Mouse (Mus musculus): ENCODE measurements around the gene Mfsd5. TPM values are rescaled to one million over a fixed set of nuclear protein-coding genes. Genes with fewer than 3 reads are reported as not detected.

Mfsd5 gene
- 5.9 and 15.6 TPM in 2 replicates for total RNA-seq (2015; ENCODE audit: low replicate concordance)
- total RNA-seq (2017; ENCODE audit: low replicate concordance): 2.5 and 10.7 TPM in 2 replicates

DNA sequence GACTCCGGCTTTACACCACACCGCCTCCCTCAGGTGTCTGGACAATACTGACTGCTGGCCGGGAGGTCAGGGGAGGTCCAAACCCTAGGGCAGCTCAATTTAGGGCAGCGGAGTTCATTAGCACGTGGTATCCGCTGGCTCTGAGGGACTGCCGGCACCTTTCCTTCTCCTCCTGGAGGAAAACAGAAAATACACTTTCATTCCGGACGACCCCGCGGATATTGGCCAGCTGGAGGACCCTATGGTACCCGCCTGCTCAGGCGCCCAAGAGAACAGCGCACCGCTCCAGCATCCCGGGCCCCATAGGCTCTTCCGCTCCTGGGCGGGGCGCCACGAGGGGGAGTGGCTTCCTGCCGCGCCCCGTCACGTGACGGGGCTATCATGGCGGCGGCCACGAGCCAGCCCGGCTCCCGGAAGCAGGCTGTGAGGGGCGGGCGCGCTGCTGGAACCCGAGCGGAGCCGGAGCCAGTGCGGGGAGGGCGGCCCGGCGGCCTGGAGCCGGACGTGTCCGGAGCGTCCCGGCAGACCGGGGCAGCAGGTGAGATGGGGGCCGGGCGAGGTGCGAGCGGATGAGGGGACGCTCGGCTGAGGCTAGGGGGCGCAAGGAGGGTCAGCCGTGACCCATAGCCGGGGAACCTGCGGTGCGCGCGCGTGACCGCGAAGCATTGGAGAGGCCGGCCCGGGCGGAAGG lies at the start of gene Mfsd5:
TSS of gene Mfsd5 (plus strand) at position 363 of the 691 bp plus-strand sequence.
- ATAC-seq (replicated peaks; ENCODE audit: low FRiP score, poor library complexity, severe bottlenecking): peak; percentile 95

DNA sequence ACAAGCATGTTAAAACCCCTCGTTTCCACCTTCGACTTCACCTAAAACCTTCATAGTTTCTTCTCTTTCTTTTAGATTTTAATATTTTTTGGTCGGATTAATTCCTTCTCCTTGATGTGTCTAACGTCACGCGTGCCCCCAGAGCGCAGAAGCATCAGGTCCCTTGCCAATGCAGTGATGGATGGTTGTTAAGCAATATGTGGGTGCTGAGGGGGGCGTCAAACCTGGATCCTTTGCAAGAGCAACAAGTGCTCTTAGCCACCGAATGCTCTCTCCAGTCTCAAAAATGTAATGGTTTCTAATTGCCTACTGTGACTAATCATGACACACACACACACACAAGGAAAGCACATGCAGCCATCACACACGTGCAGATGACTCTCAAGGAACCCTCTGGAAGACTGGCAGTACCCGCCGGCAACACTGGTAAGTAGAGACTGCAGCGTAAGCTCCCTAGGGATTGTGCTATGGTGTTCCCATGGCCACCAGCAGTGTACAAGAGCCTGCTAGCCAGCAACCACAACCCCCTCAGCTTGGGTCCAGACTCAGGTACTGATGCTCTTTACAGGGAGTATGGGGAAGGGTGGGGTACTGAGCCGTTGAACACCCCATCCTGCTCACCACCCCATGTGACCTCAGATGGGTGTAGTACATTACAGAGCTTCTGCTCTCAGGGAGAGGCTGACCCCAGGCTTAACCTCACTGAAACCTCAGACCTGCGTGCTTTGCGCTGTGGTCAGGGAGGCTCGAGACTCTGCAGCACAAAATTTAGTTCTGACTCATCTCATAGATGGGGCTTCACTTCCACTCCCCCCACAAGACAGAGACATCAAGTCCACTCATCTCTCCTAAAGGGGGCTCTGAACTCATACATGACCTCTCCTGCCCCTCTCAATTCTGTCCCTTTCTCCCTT lies 48.6 kb upstream of the Mfsd5 start:
- ATAC-seq (replicated peaks; ENCODE audit: low FRiP score, poor library complexity, severe bottlenecking): no peak

DNA sequence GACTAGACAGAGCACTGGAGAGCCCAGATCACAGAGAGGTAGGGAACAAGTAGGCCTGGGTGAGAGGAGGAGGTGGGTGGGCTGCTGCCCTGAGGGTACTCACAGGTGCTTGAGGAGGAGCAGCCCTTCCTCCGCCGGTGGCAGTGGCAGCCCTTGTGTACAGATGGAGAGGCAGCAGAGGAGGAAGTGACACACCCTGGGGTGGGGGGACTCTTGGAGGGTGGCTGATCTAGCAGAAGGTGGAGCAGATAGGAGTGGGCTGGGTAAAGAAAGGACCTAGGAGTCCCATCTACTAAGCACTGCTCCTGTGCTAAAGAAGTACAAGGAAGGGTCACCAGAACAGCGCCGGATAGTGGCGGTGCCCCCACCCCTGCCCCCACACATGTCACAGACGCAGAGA lies 47.5 kb upstream of the Mfsd5 start, which contains the start of gene Itgb7:
TSS of gene Itgb7 (minus strand) at position 197 of the 400 bp plus-strand sequence.
- ATAC-seq (replicated peaks; ENCODE audit: low FRiP score, poor library complexity, severe bottlenecking): peak; percentile 65

DNA sequence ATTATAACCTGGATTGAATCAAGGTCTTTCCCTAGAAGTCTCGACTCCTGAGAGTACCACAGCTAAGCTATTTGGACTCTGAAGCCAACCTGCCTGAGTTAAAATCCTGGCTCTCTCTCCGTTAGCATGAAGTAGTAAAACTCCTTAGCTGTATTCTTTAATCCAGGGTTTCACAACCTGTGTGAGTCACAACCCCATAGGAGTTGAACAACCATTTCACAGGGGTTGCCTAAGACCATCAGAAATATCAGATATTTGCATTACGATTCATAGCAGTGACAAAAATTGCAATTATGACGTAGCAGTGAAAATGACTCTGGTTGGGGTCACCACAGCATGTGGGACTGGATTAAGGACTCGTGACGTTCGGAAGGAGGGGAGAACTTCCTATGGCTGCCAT lies 46.5 kb upstream of the Mfsd5 start:
- no peak for ATAC-seq (replicated peaks; ENCODE audit: low FRiP score, poor library complexity, severe bottlenecking)

DNA sequence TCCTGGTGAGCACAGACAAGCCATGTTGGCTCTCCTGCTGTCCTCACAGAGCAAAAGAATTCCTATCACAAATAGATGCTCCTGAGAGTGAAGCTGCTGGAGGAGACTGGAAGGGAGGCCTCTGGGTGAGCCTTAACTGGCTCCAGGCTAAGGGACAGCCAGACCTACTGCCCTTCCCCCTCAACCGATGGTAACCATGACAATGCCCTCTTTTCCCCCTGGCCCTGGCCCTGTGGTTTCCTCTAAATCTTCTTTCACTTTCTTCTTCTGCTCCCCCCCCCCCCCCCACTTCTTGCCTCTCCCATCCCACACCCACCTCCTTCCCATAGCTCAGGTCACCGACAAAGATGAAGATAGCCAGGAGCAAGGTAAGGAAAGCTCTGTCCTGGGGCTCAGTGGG lies 45.4 kb upstream of the Mfsd5 start:
- no peak for ATAC-seq (replicated peaks; ENCODE audit: low FRiP score, poor library complexity, severe bottlenecking)

DNA sequence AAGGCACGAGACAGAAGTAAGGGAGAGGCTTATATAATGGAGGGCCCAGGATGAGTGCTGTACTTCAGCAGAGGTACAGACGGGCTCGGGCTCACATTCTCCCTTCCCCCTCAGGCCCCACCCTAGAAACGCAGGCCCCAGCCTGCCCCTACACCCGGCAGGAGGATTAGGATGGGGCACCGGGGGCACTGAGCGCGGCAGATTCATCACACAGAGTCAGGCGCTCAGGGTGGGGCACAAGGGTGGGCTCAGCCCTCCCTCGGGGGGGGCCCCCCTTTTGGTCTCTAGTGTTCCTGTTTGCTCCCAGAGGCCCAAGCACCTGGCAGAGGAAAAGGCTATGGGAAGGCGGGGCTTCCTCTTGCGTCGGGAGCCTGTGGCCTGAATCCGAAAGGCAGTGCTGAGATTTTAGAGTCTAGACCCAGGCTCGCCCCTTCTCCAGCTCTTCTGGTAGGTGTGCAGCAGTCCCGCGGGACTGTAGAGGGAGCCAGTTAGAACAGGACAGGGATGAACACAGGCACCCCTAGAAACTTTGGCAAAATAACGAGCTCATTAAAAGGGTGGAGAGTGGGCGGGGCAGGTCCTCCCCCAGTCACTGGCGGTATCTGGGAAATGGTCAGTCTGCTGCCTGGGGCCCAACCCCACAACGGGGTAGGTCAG lies 43.8 kb upstream of the Mfsd5 start:
- no peak for ATAC-seq (replicated peaks; ENCODE audit: low FRiP score, poor library complexity, severe bottlenecking)

DNA sequence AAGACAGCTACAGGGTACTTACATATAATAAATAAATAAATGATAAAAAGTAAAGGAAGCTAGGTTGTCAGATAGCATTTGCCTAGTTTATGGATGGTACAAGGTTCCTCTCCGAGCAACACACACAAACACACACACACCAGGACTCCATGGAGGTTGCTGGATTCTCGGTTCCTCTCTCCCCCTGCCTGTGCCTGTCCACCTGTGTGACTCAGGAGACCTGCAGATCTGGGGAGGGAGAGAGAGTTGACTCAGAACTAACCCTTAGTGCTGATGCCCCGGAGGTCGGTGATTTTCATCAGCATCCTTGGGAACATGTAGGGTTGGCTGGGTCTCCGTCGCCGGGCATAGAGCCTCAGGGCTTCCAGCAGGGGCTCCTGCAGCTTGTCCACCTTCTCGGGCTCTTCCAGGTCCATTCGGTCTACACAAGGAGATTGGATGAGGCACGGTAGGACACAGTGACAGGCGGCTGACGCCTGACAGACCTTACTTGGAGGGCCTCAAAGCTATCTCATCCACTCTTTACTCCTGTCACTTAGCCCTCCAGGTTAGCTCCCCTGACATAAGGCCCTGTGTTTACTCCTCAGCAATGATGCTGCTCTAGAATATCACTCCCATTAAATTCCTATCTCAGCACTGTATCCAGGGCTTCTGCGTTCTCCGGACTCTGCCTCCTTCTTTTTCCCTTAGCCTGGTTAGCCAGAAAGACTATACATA lies 40.6 kb upstream of the Mfsd5 start:
- no peak for ATAC-seq (replicated peaks; ENCODE audit: low FRiP score, poor library complexity, severe bottlenecking)

DNA sequence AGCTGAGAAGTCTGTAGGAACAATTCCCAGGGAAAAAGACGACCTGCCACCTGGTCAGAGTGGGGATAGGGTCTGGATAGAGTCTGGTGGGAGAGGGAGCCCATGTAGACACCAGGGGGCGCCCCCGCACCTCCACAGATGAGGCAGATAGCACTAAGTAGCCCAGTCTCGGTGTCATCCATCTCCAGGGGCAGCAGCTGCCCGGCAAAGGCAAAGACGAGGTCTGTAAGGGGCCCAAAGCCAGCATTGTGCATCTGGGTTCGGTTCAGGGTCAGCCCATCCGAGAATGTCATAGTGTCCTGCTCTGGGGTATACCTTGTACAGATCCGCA lies 40.0 kb upstream of the Mfsd5 start:
- peak; percentile 60; the same call in 1 of the 2 replicates for ATAC-seq (replicated peaks; ENCODE audit: low FRiP score, poor library complexity, severe bottlenecking)

DNA sequence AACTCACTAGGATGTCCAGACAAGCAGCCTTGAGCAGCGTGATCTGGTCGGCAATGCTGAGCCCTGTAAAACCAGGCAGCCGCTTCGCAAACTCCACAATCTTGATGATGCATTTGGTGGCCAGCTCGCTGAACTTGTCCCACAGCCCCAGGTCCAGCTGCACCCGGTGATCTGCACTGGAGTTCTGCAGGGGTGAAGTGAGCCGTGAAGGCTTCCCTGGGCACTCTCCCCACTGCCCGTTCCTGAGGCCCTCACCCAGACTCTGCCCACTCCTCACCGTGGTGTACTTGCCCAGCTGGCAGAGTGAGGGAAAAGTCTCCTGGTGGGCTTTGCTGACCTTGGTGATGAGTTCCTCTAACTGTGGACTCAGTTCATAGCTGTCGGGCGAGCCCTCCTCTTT lies 39.4 kb upstream of the Mfsd5 start:
- no peak for ATAC-seq (replicated peaks; ENCODE audit: low FRiP score, poor library complexity, severe bottlenecking)

DNA sequence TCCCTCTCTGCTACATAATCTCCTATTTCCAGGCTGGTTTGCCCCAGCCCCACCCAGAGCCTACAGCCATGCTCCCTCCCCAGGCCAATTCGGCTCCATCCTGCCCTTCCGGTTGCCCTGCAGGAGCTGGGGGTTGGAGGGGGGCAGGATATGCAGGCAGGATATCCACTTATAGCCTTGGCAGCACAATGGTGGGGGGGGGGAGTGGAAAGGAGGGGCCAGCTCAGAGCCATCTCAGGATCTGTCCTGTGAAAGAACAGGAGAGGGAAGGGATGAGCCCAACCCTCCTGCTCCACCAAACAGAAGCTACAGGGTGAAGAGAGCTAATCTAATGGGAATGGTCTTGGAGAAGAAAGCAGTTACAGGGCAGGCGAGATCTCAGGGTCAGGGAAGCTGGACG lies 38.6 kb upstream of the Mfsd5 start:
- no peak for ATAC-seq (replicated peaks; ENCODE audit: low FRiP score, poor library complexity, severe bottlenecking)

DNA sequence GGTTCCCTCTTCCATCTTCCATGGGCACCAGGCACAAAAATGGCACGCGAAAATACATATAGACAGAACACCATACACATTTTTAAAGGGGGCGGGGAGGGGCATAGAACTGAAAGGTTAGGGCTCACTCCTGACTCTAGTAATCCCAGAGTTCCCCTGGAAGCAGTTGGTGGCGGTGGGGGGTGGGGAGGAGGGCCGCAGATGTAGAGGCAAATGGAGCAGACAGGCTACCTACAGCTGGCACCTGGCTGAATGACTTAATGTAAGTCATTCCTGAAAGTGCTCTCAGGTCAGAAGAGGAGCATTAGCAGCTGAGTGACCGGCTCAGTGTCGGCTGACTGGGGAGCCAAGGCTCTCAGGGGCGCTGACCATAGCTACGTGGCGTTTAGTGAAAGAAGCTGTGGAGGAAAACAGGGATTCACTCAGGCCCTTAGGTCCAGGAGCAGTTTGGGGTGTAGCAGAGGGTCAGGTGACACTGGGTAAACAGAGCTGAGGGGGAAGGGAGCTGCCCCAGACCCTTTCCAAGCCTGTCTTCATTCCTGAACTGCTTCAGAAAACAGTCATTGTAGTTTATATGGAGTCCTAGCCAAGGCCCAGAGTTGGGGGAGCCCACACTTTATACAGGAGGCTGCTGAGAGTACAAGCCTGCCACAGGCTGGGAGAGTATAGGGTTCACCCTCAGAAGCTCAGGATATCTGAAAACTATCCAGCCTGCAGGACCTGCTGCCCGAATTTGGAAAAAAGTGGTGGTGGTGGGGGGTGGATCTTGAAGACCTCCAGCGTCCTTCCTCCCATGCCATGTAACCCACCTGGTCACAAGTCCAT lies 36.6 kb upstream of the Mfsd5 start:
- ATAC-seq (replicated peaks; ENCODE audit: low FRiP score, poor library complexity, severe bottlenecking): no peak

DNA sequence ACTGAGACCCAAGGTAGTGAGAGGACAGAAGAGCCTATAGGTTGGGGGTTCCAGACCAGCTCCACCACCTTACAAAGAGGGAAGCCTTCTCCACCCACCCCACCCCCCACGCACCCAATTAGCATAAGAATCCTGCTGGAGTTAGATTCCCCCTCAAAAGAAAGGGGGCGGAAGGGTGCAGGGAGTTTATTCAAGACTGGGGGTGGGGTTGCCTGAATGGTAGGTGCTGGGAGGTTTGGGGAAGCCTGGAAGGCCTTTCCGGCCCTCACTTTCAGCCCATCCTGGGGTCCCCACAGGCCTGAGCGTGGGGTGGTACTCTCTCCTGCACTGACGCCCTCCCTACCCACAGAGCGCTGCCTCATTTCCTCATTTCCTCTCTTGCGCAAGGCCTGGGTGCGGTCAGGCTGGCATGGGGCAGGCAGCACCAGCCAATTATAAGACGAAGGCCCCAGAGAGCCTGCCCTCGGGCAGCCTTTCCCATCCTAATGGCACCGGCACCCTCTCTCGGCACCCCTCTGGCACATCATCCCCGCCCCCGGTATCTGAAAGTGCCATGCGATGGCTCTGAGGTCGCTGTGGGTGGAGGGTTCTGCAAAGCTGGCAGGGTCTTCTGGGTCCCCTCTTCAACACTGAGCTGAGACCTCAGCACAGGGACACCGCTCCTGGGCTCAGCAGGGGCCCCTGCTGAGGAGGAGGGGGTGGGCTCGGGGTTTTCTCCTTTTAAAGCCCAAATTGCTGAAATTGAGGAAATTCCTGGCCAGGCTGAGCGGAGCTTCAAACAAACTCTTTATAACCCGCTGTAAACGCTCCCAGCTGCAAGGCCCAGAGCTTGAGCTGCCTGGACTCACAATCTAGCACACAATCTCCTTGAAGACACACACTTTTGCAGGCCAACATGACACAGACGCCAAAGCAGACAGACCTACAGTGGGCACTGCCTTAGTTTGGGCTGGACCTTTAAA lies 35.7 kb upstream of the Mfsd5 start:
- no peak for ATAC-seq (replicated peaks; ENCODE audit: low FRiP score, poor library complexity, severe bottlenecking)

DNA sequence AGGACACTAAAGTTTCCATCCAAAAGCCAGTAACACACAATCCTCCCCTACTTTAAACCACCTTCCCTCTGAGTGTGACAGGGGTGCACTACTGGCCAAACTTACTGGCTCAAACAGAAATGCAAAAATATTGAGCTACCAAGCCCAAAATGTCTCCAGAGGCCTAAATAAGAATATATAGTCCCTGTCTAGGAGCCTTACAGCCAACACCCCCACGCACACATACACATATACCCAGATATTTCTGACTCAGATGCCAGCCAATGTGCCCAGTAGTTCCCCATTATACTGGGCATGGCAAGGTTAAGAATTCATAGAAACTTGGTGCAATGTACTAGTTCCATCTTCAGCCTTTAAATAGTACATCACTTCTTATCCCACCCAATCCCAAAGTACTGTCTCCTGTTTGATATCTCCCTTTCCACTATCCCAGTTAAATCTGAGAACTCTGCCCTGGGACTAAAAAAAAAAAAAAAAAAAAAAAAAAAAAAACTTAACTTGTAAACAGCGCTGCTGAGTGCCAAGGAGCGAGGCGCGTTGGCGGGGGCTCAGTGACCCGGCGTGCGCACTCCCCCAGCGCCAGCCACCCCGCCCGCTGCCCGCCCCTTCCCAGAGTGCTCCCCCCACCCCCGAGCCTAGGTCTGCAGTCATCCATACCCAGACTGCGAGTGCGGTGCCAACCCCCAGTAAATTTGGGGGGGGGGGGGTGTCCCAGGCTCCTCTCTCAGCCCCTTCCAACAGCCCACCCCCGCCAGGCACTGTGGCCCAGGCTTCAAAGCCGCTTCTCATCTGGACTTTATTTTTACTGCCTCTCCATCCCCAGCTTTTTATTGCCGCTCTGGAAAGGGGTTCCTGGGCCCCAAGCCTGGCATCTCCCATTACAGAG lies 34.7 kb upstream of the Mfsd5 start:
- no peak for ATAC-seq (replicated peaks; ENCODE audit: low FRiP score, poor library complexity, severe bottlenecking)

DNA sequence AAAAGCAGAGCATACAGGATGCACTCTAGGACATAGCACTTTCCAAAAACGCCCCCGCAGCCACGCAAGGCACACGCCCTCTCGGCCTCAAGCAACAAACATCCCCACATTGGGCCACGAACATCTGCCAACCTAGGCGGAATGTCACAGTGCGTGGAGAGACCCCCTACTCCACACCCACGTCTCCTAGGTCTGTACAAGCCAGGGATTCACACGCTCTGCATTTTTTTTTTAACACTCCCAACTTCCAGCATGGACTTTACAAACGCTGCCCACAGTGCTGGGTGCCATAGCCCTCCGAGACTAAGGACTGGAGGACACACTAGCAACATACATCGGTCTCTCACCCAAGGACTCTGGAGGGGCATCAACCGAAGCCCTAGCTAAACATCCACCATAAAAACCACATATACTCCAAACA lies 33.8 kb upstream of the Mfsd5 start:
- ATAC-seq (replicated peaks; ENCODE audit: low FRiP score, poor library complexity, severe bottlenecking): no peak

DNA sequence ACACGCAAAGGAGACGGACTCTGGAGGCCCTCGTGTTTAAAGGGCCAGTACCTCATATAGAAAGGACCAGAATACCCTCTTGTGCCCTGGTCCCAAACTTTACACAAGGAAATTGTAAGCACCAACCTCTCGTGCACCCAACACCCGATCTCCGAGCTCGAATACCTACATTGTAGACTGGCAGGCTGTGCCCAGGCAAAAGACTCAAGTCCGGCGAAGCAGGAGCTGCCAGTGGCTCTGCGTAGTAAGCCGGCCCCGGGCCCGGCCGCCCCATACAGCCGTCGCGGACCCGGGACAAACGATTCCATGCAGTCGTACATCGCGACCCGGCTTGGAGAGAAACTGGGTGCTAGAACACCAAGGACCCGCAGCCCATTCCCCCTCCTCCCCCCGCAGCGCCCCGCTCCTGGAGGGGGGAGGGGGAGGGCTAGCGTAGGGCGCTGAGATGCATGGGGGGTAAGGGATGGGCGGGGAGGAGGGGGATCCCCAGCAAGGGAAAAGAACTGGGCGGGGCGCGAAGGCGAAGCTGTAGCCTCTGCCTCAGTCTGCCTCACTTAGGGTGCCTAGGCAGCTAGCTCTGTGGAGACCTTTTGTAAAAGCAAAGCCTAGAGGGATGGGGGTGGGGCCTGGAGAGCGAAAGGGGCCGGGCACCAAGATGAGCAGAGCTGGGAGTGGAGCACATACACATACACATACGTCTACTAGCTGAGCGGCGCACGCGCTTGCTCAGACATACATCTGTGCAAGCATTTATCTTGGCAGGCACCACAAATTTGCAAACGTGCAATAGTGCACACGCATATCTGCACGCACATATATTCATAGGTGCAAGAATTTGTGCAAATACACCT lies 33.1 kb upstream of the Mfsd5 start:
- no peak for ATAC-seq (replicated peaks; ENCODE audit: low FRiP score, poor library complexity, severe bottlenecking)

DNA sequence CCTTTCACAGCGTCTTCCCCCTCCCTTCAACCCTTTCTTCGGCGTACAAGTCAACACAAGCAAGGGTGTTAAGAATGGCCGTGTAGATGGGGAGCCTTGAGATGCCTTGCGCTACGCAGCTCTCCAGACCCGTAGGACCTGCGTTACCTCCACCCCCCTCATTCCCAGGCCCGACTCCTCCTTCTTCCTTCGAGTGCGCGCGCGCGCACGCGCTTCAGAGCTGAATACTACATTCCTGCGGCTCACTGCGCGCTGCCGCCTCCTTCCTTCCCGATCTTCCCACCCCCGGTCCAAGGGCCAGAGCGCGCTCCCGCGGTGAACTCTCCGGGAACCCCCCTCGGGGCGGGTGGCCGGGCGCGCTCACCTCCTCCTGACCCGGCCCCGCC lies 32.4 kb upstream of the Mfsd5 start:
- ATAC-seq (replicated peaks; ENCODE audit: low FRiP score, poor library complexity, severe bottlenecking): no peak
